Mouse (Mus musculus) small intestine, adult 2 months (tissue): ENCODE measurements around the gene Dysf. TPM values are rescaled to one million over a fixed set of nuclear protein-coding genes. Genes with fewer than 3 reads are reported as not detected.

Experiments used
- H3K27ac ChIP-seq: fragments of 200-500 bp; 2 replicates; pipeline ENCODE4 v1.5.1; 2012; ENCODE audit warnings: low read depth, low read length, control low read depth, inconsistent platforms; ENCODE audit not compliant: insufficient read depth
- H3K27me3 ChIP-seq: fragments of 200-500 bp; 2 replicates; pipeline ENCODE4 v1.6.1; 2012; ENCODE audit warnings: mild to moderate bottlenecking, moderate library complexity, low read length, inconsistent platforms; ENCODE audit not compliant: control insufficient read depth, insufficient read depth
- H3K36me3 ChIP-seq: fragments of 200-500 bp; 2 replicates; pipeline ENCODE4 v1.6.1; 2012; ENCODE audit warnings: mild to moderate bottlenecking, low read length, control low read depth, inconsistent platforms; ENCODE audit not compliant: control insufficient read depth, insufficient read depth
- H3K4me1 ChIP-seq: fragments of 200-500 bp; 2 replicates; pipeline ENCODE4 v1.6.1; 2012; ENCODE audit warnings: low read length, inconsistent platforms, mixed read lengths; ENCODE audit not compliant: control insufficient read depth, insufficient read depth, insufficient read length
- H3K4me3 ChIP-seq: fragments of 200-500 bp; 2 replicates; pipeline ENCODE4 v1.5.1; 2012; ENCODE audit warnings: low read depth, mild to moderate bottlenecking, control low read depth, inconsistent platforms, low read length, moderate library complexity
- CTCF ChIP-seq: fragments of 200-500 bp; IDR thresholded peaks from 2 replicates; pipeline ENCODE4 v1.5.1; 2012; ENCODE audit warnings: low read depth, mild to moderate bottlenecking, control low read depth, inconsistent platforms, low read length, moderate library complexity, mixed read lengths; ENCODE audit not compliant: insufficient replicate concordance, insufficient read length; ENCODE audit errors: extremely low read depth
- POLR2A ChIP-seq: fragments of 200-500 bp; IDR thresholded peaks from 2 replicates; pipeline ENCODE4 v1.6.1; 2012; ENCODE audit warnings: low read depth, mild to moderate bottlenecking, control low read depth, inconsistent platforms, low read length, moderate library complexity
- WGBS: fragments of 180-500 bp; shearing (Covaris S2); methylation state at CpG from one replicate; pipeline ENCODE4 v1.1.7; 2018; 5-methylcytosine and 5-hydroxymethylcytosine counted together
- polyA plus RNA-seq: library from polyadenylated mRNA; depleted of rRNA; stranded (reverse); fragments of >200 nt; gene quantifications from 2 replicates; pipeline ENCODE4 v1.2.3, GENCODE M21; 2012

The Dysf gene
- polyA plus RNA-seq, 1 experiment: 7.9 TPM

DNA sequence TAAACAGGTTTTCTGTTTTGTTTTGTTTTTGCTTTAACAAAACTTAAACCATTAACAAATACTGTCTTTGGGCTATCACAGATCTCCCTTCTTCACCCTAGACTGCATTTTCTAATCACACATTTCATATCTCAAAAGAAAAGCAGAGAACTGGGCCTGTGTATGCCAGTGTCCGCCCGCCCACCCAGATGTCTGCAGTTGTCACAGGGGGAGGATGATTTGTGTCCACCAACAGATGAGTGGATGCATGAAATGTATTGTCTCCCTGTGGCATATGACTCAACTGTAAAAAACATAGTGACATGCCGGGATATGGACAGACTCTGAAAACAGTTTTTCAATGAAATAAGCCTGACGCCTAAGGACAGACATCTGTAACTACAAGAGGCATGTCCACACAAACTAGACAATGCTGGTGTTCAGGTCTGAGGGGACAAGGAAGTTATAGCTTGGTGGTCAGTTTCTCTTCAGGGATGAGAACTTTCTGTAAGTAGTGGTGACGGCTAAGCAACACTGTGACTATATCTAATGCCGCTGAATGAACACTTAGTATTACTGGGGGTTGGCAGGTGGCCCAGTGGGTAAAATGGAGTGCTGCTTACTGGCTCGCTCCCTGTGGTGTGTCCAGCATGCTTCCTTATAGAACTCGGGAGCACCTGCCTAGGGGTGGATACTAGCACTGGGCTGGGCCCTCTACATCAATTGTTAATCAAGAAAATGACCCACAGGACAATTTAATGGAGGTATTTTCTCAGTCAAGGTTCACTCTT lies 193.5 kb downstream of the Dysf start:
- 70% methylated on average over 8 of the region's 8 CpGs for WGBS
- no peak for TF ChIP-seq POLR2A
- TF ChIP-seq CTCF: no peak
- Histone ChIP-seq H3K36me3 (no peaks in the 10 kb centered on the region), H3K27ac (no peak overlapping the region), H3K4me3 (no peak overlapping the region), H3K4me1 (no peaks in the 10 kb centered on the region), H3K27me3 (no peaks in the 10 kb centered on the region)

GRCm38 (mm10) chr6:84205611-84206010 lies 197.2 kb downstream of the Dysf start:
- 90% methylated on average over 3 of the region's 3 CpGs for WGBS
- TF ChIP-seq CTCF (no peak), POLR2A (no peak)
- H3K27me3 ChIP-seq: no peaks in the 10 kb centered on the region

GRCm38 (mm10) chr6:84208589-84208988 lies 200.2 kb downstream of the Dysf start:
- 70% methylated on average over 4 of the region's 4 CpGs for WGBS
- H3K4me1 ChIP-seq: no peaks in the 10 kb centered on the region
- no peaks in the 10 kb centered on the region for H3K36me3 ChIP-seq
- H3K27ac ChIP-seq: no peak overlapping the region
- TF ChIP-seq POLR2A (no peak), CTCF (no peak)
- H3K4me3 ChIP-seq: no peak overlapping the region
- H3K27me3 ChIP-seq: no peaks in the 10 kb centered on the region

More at GRCm38 (mm10) chr6:84205611-84206010, 197.2 kb downstream of the Dysf start:
- H3K4me3 ChIP-seq: no peak overlapping the region
- no peak overlapping the region for H3K27ac ChIP-seq
- H3K36me3 ChIP-seq: no peaks in the 10 kb centered on the region
- no peaks in the 10 kb centered on the region for H3K4me1 ChIP-seq

DNA sequence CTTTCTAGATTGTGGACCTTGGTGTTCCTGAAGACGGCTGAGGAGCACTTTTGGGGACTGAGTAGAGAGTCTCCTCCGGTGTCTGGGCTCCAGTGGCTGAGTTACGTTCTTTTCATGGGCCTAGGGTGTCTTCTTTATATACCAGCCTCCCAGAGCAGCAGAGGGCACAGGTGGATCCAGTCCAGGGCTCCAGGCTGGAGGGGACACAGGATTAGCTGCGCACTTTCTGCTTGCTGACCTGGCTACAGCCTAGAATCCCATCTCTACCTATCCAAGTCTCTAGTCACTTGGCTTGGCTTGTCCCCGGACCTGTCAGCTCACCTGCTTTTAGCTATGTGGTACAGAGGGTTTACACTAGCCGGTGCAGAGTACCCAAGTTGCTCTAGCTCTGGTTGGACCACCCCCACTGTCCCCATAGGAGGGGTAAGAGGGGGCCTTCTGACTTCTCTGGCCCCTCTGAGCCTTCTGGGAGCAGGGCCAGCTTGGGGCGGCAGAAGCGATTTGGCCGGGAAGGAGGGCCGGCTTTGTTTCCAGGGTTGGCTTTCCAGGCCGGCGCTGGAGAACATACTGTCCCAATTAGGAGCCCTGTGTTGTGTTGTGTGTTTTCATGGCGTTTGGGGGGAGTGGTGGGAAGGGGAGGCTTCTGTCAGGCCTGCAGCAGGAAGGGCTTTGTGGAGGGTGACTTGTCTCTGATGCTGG lies 201.5 kb downstream of the Dysf start:
- Histone ChIP-seq H3K27me3 (no peaks in the 10 kb centered on the region), H3K4me1 (no peaks in the 10 kb centered on the region), H3K36me3 (no peaks in the 10 kb centered on the region), H3K4me3 (no peak overlapping the region), H3K27ac (no peak overlapping the region)
- TF ChIP-seq POLR2A (no peak), CTCF (no peak)
- WGBS: 78% methylated on average over 13 of the region's 13 CpGs

DNA sequence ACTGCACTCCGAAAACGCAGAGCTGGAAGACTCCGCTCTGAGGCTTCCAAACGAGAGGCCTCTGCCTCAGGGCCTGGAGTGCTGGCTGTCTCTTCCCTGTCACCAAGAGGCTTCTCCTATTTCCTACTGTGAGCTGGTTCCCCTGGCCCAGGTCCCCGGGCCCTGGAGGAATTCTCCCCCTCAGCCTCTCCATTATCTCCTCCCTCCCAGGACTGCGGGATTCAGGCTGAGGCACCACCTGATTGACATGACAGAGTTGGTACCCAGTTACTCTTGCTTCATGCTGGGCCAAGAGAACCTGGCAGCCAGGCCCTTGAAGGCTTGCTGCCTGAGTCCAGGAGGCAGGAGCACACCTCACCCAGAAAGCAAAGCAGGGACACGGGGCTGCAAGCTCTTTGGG lies 203.1 kb downstream of the Dysf start:
- H3K4me3 ChIP-seq: no peak overlapping the region
- TF ChIP-seq CTCF: no peak
- peaks cover 2% of the 10 kb centered on the region; the same call in 1 of the 2 replicates for H3K4me1 ChIP-seq
- H3K27ac ChIP-seq: no peak overlapping the region
- H3K36me3 ChIP-seq: no peaks in the 10 kb centered on the region
- no peaks in the 10 kb centered on the region for H3K27me3 ChIP-seq
- WGBS: 82% methylated on average over 7 of the region's 7 CpGs

GRCm38 (mm10) chr6:84213101-84213500 lies 204.7 kb downstream of the Dysf start:
- Histone ChIP-seq H3K27ac (no peak overlapping the region), H3K4me3 (no peak overlapping the region), H3K27me3 (no peaks in the 10 kb centered on the region), H3K4me1 (peaks cover 2% of the 10 kb centered on the region; the same call in 1 of the 2 replicates), H3K36me3 (no peaks in the 10 kb centered on the region)
- WGBS: 52% methylated on average over 3 of the region's 3 CpGs
- TF ChIP-seq CTCF: no peak
- TF ChIP-seq POLR2A: no peak

DNA sequence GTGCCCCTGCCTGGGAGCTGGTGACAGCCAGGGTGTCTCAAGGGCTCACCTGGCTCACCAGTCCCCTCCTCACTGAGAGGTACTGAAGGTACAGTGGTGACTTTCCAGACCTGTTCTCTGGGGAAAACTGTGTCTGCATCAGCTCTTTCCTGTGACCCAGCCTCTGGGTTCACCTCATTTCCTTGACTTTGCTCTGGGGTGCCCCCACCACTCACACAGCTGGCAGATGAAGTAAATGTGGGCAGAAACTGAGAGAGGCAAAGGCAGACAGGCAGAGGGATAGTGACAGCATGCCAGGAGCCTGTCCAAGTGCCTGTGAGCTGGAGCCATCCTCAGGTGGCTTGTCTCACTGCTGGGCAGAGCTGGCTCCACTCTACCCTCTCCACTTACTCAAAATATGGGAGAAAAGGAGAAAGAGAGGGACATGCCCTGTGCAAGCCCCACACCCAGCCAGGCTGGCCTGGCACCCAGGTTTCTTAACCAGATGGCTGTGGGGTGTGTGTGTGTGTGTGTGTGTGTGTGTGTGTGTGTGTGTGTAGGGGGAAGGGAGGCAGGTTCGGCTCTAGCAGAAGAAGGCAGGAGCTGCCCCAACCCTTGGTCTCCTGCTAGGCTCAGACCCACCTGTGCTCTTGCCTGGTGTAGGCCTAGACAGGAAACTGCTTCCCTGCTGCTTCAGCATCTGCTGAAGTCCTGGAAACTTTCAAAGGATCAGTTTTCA lies 209.0 kb downstream of the Dysf start:
- Histone ChIP-seq H3K4me1 (peaks cover 2% of the 10 kb centered on the region; the same call in 1 of the 2 replicates), H3K36me3 (no peaks in the 10 kb centered on the region), H3K27me3 (no peaks in the 10 kb centered on the region), H3K27ac (no peak overlapping the region), H3K4me3 (no peak overlapping the region)
- WGBS: 56% methylated on average over 1 of the region's 1 CpGs
- no peak for TF ChIP-seq CTCF
- TF ChIP-seq POLR2A: no peak
